Mouse (Mus musculus) layer of hippocampus, adult 9-10 months (tissue): ENCODE results near the gene Celf5.

Experiments
- DNase-seq: peaks from one replicate; pipeline ENCODE4 v3.0.0; 2022; ENCODE audit warnings: low spot score

Celf5 gene

GRCm38 (mm10) chr10:81472403-81473002 lies 10.0 kb downstream of the Celf5 start:
- DNase-seq = no peak

GRCm38 (mm10) chr10:81470454-81470853 lies 12.1 kb downstream of the Celf5 start:
- DNase-seq = no peak

GRCm38 (mm10) chr10:81469253-81469652 lies 13.3 kb downstream of the Celf5 start:
- no peak for DNase-seq

DNA sequence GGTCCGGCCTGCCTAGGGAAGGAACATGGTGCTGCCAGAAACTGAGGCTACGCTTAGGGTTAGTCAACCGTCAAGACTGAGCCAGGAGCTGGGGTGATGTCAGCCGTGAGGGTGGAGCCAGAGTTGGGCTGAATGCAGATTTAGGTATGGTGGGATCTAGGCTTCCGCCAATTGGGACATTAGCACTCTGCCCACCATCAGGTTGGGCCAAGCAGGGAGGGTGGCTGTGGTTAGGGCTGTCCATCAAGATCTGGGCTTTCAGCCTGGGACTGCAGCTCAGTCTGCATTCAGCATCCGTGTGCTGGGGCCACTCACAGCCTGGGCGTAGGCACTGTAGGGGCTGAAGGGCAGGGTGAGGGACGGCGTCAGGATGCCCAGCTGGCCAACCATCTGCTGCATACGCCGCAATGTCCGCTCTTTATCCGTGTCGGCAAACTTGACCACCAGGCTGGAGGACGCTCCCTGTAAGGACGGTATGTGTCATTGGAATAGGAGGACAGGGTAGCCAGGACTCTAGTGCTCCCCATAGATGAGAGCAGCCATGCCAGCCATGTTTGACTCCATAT lies 14.8 kb downstream of the Celf5 start:
- DNase-seq = no peak

DNA sequence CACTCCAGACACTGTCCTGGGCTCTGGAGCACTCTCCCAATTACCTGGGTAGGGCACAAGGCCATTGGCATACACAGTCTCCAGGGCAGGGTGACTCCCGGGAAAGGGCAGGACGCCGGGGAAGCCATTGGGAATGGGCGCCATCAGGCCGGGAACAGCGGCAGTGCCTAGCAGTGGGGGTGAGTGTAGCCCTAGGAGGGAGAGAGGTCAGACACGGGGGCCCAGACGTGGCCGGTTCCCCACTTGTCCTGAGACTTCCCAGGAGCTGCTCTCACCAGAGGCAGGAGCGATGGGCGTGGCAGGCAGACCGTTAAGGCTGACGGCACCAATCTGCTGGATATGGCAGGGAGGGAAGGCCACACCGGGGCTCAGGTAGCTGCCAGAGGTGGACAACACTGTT lies 15.6 kb downstream of the Celf5 start:
- no peak for DNase-seq

- no peak for DNase-seq
Observed at GRCm38 (mm10) chr10:81466066-81466465, 16.4 kb downstream of the Celf5 start.

DNA sequence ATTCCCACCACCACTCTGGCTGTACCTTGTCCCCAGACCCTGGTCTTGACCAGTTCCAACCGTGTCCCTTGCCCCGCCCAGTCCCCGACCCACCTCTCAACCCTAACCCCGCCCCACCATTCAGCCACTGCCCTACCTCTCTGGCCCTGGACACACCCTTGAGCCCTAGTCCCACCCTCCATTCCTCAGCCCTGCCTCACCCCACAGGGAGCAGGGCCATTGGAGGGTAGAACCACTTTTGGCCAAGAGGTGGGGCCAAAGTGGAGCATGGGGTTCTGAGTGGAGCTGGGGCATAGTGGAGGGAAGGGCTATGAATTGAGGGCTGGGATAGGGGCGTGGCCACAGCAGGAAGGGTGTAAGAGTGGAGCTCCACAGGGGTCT lies 17.3 kb downstream of the Celf5 start:
- no peak for DNase-seq

DNA sequence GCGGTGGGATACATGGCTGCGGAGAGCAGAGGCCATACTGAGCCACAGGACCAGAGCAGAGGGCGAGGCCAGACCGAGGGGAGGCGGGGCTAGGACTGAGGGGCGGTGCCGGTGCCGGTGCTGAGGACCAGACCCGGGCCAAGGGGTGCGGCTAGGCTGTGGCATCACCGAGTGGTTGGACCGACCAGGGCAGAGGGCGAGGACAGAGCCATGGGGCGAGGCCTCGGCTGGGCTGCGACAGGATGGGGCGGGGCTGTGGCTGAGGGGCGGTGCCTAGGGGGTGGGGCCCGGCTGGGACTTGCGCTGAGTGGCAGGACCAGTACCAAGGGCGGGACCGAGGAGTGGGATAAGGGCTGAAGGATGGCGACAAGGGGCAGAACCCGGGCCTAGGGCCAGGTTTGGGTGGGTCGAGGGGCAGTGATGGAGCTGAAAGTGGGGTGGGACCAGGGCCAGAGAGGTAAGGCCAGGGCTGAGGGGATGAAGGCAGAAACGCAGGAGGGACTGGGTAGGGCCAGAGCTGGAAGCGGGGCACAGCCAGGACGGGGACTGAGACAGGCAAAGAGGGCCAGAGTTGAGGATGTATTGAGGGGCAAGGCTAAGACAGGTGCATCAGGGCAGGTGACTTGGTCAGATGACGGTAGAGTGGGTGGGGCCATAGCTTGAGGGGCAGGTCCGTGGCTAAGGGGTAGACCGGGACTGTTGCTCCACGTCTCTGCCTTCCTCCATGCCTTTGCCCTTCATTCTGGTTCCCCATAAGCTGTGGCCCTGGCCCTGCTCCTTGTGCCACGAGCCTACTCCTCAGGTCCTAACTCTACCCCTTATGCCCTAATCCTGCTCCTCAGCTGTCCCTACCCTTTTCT lies 17.9 kb downstream of the Celf5 start:
- no peak for DNase-seq

GRCm38 (mm10) chr10:81463531-81463930 lies 19.0 kb downstream of the Celf5 start:
- no peak for DNase-seq

DNA sequence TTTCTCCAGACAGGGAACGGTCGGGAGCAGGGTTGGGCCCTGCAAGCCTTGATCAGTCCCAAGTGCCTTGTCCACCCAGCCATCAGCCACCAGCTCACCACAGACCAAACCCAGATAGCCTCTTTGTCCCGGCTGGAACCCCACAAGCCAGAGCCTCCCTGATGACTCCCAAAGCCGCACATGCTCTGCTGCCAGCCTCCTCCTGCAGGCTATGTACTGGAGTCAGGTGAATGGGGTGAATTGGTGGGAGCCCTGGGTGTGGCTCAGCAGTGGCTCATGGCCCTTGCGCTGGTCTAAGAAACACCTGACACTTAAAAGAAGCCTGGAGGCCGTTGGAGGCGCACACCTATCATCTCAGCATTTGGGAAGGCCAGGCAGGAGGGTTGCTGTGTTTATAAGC lies 19.6 kb downstream of the Celf5 start:
- DNase-seq = no peak

DNA sequence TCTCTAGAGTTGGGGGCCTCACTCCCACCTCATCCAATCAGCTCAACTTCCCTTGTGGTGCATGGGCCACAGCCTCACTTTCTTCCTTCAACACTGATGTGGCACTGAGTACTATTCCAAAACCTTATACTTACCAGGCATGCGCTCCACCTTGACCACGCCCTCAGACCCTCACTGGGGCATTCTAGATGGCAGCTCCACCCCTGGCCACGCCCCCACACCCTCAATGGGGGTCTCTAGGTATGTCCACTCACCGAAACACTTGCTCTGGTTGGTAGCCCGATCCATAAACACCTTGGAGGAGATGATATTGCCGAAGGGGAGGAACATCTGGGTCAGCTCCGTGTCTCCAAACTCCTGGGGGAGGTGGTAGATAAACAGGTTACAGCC lies 20.1 kb downstream of the Celf5 start:
- no peak for DNase-seq

- no peak for DNase-seq
Observed at GRCm38 (mm10) chr10:81461673-81462414, 20.7 kb downstream of the Celf5 start.

DNA sequence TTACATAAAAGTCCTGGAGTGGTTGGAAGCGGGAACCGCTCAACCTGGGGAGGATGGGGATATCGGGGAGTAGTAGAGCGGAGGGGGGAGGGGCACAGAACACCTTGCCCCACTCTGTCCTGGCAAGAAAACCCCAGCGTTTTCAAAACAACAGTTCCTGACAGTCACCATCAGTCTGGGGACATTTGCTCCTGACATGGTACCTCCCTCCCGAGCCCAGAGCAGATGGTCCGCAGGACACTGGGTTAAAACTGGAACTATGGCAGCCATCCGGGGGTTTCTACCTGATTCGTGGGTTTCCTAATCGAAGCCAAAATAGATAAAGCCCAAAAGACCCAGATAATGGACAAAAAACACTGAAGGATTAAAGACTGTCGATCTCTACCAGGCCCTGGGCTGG lies 21.6 kb downstream of the Celf5 start:
- no peak for DNase-seq

- DNase-seq = no peak
Observed at GRCm38 (mm10) chr10:81460471-81460870, 22.0 kb downstream of the Celf5 start.

- no peak for DNase-seq
Observed at GRCm38 (mm10) chr10:81459399-81459798, 23.1 kb downstream of the Celf5 start.

GRCm38 (mm10) chr10:81458267-81458666 lies 24.2 kb downstream of the Celf5 start:
- no peak for DNase-seq

GRCm38 (mm10) chr10:81457624-81458023 lies 24.9 kb downstream of the Celf5 start:
- DNase-seq = no peak

- no peak for DNase-seq
Observed at GRCm38 (mm10) chr10:81456983-81457563, 25.4 kb downstream of the Celf5 start.

GRCm38 (mm10) chr10:81455181-81455895 lies 27.2 kb downstream of the Celf5 start, which contains the start of gene Nfic:
Gene Nfic, minus strand, starts transcription at chr10:81455635.
- no peak for DNase-seq

DNA sequence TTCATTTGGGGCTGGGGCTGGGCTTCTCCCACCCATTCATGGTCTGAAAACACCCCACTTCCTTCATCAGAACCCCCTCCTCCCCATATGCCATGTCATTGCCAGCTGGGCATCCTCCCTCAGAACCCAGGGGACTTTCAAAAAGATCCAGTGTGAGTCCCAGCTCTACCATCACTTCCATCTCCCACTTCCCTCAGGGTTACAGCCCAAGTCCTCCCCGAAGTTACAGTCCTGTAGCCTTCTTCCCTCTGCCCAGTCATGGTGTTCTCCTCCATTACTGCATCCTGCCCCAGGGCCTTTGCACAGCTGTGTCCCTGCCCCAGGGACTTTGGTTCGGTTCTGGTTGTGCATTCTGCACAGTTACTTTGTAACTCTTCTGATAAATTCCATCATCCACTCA lies 28.4 kb downstream of the Celf5 start:
- no peak for DNase-seq

DNA sequence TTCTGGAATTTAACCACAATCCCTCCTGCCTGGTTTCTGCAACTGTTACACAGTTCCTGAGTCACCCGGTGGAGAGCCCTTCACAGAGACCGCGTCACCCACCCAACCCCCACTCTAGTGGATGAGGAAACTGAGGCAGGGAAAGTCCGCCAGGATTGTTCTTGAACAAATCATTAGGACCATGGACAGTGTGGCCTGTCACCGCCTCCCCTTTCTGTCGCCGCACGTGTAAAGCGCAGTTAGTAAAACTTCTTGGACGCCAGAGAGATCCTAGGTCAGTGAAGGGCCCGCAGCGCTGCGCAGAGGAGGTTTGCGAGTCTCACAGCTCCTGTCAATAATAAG lies 29.6 kb downstream of the Celf5 start:
- DNase-seq = no peak
